Mouse (Mus musculus) kidney, postnatal 10 days (tissue): ENCODE results near the gene Ehd1.
"Not testable (repeated sequence)": the region's sequence is repeated elsewhere in the genome, so short reads cannot be mapped to it uniquely, and the experiment has no call there.

Experiments
- DNase-seq: peaks from one replicate; pipeline ENCODE4 v3.0.0; 2021; ENCODE audit warnings: mixed read lengths

Gene Ehd1

DNA sequence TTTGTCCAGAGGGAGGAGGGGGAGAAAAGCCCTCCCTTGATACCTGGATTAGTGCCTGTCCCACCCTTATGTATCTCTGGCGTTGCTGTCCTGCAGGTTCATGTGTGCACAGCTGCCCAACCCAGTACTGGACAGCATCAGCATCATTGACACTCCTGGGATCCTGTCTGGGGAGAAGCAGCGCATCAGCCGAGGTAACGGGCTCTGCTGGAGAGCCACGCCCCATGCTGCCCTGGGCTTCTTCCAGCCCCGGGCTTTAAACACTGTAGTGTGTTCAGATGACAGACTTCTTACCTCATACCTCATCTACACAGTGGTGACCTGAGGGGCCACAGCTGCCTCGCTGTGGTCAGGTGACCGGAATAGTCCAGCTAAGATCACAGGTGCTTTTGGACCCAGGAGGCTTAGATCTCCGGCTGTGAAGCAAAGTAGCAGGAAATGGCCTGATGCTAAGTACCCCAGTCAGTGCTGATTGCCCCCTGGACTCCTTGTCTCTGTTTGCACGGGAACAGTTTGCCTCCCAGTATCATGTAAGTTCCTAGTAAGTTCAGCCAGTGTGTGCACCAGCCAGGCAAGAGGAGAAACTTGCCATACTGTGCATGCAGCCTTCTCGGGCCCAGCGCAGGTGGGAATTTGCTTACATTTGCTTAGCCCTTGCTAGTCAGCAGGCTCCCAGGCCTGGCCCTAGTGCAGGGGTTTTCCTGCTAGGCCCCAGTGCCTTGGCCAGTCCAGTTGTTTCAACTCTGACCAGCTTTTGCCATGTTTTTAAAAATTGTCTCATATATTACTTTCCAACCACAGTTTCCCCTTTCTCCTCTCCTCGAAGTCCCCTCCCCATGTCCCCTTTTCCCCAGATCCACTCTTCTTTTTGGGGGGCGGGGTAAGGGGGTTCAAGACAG lies 4.8 kb downstream of the Ehd1 start:
- DNase-seq = no peak

DNA sequence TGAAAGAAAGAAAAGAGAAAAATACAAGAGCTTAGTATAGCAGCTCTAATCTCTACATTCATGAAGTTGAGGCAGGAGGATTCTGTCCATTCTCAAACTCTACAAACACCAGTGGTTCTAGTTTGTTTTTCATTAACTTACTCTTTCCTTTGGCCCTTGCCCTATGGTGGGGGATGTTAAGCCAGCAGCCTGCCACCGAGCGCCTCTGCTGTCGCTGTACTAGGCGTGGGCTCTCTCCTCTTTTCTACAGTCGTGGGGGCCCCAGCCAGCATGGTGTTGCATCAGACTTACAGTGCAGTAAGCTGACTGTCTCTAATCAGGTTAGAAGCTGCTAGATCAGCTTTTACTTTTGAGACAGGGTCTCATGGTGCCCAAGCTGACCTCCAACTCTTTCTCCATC lies 6.5 kb downstream of the Ehd1 start:
- peak; percentile 46 for DNase-seq

DNA sequence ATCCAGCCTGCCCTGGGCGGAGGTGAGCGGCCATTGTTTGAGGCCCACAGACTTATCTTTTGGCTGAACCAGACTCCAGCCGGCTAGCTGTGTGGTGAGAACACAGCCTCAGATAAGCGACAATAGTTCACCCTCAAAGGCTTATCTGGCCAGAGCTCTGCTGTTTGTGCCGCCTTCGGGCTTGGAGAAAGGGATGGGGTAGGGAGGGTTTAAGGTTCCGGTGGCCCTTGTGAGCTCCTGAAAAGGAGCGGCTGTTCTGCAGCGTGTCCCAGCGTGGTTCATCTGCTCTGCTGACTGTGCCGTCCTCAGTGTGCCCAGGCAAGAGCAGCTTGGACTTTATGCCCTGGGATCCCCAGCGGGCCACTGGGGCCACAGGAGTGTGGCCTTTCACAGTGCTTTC lies 8.0 kb downstream of the Ehd1 start:
- no peak for DNase-seq

DNA sequence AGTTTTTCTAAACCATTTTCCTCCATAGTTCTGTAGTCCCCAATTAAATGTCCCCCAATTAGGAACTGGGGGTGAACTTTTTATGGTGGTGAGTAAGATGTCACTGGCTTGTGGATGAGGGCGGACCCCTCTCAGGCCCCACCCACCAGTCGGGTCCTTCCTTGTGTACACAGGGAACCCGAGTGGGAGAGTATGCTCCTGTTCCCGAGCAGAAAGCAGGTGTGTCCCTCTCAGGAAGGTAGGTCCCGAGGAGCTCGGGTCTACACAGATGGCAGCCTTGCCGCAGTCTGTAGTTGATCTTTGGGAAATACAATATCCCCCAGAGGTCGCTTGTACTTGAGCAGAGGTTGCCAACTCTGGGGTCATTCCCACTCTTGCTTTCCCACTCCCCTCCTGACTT lies 8.7 kb downstream of the Ehd1 start:
- DNase-seq = no peak

GRCm38 (mm10) chr19:6285632-6286433 lies 9.3 kb downstream of the Ehd1 start:
- peak; percentile 45 for DNase-seq

- no peak for DNase-seq
Observed at GRCm38 (mm10) chr19:6286434-6287401, 10.2 kb downstream of the Ehd1 start.

DNA sequence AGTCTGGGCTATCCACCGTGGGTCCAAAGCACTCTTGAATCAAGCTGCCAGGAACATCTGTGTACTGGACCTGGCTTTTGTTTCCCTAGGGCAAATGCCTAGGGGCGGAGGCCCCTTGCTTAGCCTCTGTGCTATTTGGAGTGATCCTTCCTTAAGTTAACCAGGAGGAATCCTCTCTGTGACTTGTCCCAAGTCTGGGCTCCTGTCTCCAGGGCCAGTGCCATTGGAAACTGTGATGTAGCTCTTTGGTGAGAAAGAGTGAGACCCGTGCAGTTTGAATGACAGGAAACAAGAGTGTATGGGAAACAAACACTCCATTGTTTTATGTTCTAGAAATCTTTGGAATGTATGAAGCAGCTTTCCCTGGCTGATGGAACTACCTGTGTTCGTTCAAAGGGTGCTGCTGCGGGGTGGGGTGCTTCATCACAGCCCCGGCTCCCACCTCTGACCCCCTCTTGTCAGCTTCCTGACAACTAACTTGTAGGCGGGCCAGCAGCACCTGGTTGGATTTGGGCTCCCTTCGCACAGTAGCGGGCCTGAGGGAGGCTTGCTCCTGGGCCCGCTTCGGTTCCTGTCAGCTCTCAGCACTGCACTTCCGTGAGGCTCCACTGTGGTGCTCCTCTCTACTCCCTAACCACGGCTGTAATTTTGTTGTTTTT lies 11.8 kb downstream of the Ehd1 start:
- DNase-seq = no peak

GRCm38 (mm10) chr19:6289696-6290238 lies 13.2 kb downstream of the Ehd1 start:
- no peak for DNase-seq

- not testable (repeated sequence) for DNase-seq
Observed at GRCm38 (mm10) chr19:6290720-6291116, 14.2 kb downstream of the Ehd1 start.

GRCm38 (mm10) chr19:6291117-6291781 lies 14.7 kb downstream of the Ehd1 start:
- DNase-seq = peak; percentile 69

GRCm38 (mm10) chr19:6292262-6292661 lies 15.7 kb downstream of the Ehd1 start:
- DNase-seq = no peak

DNA sequence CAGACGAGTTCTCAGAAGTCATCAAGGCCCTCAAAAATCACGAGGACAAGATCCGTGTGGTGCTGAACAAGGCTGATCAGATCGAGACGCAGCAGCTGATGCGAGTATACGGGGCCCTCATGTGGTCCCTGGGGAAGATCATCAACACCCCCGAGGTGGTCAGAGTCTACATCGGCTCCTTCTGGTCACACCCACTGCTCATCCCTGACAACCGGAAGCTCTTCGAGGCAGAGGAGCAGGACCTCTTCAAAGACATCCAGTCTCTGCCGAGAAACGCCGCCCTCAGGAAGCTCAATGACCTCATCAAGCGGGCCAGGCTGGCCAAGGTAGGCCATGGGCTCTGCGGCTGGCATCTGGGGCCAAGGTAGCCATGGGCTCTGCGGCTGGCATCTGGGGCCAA lies 17.8 kb downstream of the Ehd1 start:
- no peak for DNase-seq

GRCm38 (mm10) chr19:6296551-6297210 lies 20.2 kb downstream of the Ehd1 start:
- DNase-seq = no peak

- no peak for DNase-seq
Observed at GRCm38 (mm10) chr19:6297641-6298040, 21.1 kb downstream of the Ehd1 start.

- no peak for DNase-seq
Observed at GRCm38 (mm10) chr19:6299003-6299402, 22.5 kb downstream of the Ehd1 start.

DNA sequence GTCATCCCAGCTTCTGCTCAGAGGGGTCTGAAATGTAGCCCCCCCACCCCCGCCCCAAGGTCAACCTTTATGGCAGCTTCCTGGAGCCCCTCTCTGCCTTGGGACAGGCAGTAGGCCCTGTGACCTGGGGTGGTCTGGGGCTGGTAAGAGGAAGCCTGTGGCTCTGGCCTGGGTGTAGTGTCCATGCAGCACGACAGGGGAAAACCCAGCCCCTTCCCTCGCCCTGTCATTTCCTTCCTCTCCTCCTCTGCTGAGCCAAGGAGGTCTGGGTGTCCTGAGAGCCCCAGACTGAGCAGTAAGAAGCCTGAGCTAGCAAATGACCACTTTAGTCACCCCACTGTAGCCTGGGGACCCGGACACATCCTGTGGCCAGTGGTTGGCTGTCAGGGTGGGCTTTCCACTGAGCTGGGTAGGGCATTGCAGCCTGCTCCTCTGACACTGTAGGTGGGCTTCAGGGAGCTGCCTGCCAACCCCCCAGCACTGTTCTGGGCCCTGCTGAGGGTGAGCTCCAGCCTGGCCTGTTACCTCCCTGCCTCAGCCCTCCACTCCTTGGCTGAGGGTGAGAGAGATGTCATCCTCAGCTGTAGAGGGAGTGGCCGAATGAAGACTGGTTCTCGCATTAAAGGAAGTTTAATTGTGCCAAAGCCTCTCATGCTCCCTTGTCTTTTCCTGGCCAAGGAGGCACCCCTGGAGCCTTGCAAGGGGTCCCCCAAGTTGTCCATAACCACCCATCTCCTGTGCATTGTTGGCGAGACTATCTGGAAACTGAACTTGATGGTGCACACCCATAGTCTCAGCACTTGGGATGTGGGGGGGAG lies 23.1 kb downstream of the Ehd1 start:
- peak; percentile 45 for DNase-seq

DNA sequence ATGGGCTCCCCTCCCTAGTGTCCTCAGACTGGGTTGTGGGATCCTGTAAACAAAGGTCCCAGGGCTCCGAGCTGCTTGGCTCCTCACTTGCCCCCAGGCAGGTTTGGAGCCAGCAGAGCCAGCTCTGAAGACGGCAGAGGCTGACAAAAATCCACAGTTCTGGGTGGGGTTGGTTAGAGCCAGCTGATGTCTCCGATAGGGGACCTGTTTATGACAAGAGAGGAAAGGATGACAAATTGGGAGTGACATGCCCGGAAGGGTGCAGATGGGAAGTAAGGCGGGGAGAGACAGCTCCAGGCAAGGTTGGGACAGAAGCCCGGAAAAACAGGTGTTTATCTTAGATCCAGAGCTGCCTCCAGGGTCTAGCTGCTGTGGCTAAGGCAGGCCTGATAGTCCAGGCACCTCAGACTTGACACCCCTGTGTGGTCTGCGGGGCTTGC lies 23.9 kb downstream of the Ehd1 start:
- no peak for DNase-seq

GRCm38 (mm10) chr19:6302114-6302513 lies 25.6 kb downstream of the Ehd1 start:
- no peak for DNase-seq

GRCm38 (mm10) chr19:6302522-6302921 lies 26.0 kb downstream of the Ehd1 start:
- no peak for DNase-seq

DNA sequence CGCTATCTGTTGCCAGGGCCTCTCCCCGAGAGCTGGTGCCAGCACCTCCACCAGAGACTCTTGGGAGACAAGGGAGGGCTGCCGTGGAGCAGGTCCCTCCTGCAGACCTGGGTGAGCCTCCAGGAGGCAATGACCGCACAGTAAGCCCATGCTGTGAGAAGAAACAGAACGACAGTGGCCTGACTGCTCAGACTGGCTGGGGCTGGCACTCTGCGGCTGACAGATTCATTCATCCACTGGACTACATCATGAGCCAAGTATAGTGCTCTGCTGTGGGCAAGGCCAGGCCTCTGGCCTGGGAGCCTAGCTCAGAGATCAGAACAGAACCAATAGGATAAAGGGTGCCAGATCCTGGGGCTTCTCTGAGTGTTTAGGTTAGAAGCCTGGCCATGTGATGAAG lies 27.3 kb downstream of the Ehd1 start:
- no peak for DNase-seq
